Mouse (Mus musculus): ENCODE results near the gene Hck. TPM values are rescaled to one million over a fixed set of nuclear protein-coding genes. Genes with fewer than 3 reads are reported as not detected.

Gene Hck
- polyA plus RNA-seq, 1 experiment from 2014 or later: 5.8 TPM

DNA sequence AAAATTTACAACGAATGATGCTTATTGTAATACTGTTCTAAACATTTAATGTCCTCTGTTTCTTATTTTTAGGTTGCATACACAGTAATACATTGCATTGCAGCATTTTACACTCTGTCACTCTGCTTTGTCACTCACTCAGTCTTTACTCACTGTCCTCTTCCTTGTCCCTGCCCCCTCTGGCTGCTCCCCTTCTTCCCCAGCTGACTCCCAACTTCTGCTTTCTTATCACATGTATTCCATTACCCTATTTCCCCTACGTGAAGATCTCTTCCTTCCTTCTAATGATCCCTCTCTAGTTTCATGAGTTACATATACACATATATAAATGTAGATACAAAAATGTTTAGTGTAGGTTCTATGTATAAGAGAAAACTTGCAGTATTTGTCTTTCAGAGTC lies 90.8 kb downstream of the Hck start:
- no peak for DNase-seq (ENCODE audit: low spot score)

Other genes with a start within 250 kb of the Hck start
- gene Mylk2, start 197.1 kb upstream of the Hck start, polyA plus RNA-seq (2015; fragmentation: Nextera tagmentation; extraction: Ambion mirVana): 0.05 and 0.10 TPM in 2 replicates
- 3.6 and 4.3 TPM in 2 replicates for gene Foxs1, start 175.3 kb upstream of the Hck start, polyA plus RNA-seq (2015; fragmentation: Nextera tagmentation; extraction: Ambion mirVana)
- 1.0 and 1.2 TPM in 2 replicates for gene Dusp15, start 156.8 kb upstream of the Hck start, polyA plus RNA-seq (2015; fragmentation: Nextera tagmentation; extraction: Ambion mirVana)
- 3.0 and 3.3 TPM in 2 replicates for gene Ttll9, start 146.0 kb upstream of the Hck start, polyA plus RNA-seq (2015; fragmentation: Nextera tagmentation; extraction: Ambion mirVana)
- gene Pdrg1, start 93.0 kb upstream of the Hck start, polyA plus RNA-seq (2015; fragmentation: Nextera tagmentation; extraction: Ambion mirVana): 166 and 168 TPM in 2 replicates
- gene Xkr7, start 76.6 kb upstream of the Hck start, polyA plus RNA-seq (2015; fragmentation: Nextera tagmentation; extraction: Ambion mirVana): 0.06 TPM in 1 of 2 replicates, not detected in the other
- 0.33 and 0.77 TPM in 2 replicates for gene Ccm2l, start 42.5 kb upstream of the Hck start, polyA plus RNA-seq (2015; fragmentation: Nextera tagmentation; extraction: Ambion mirVana)
- 32.4 and 34.9 TPM in 2 replicates for gene Tm9sf4, start 52.8 kb downstream of the Hck start, polyA plus RNA-seq (2015; fragmentation: Nextera tagmentation; extraction: Ambion mirVana)
- gene Tspyl3, start 117.0 kb downstream of the Hck start, polyA plus RNA-seq (2015; fragmentation: Nextera tagmentation; extraction: Ambion mirVana): 24.0 and 25.6 TPM in 2 replicates
- 12.1 and 14.5 TPM in 2 replicates for gene Plagl2, start 133.0 kb downstream of the Hck start, polyA plus RNA-seq (2015; fragmentation: Nextera tagmentation; extraction: Ambion mirVana)
- gene Pofut1, start 133.1 kb downstream of the Hck start, polyA plus RNA-seq (2015; fragmentation: Nextera tagmentation; extraction: Ambion mirVana): 2.7 and 4.6 TPM in 2 replicates
- gene Kif3b, start 182.9 kb downstream of the Hck start, polyA plus RNA-seq (2015; fragmentation: Nextera tagmentation; extraction: Ambion mirVana): 6.5 and 7.3 TPM in 2 replicates
- 13.3 and 15.6 TPM in 2 replicates for gene Asxl1, start 237.4 kb downstream of the Hck start, polyA plus RNA-seq (2015; fragmentation: Nextera tagmentation; extraction: Ambion mirVana)

Data from thymus, postnatal 0 days (tissue).